Mouse (Mus musculus) bone marrow, adult 2 months (tissue): ENCODE results near the gene Gprc5d. TPM values are rescaled to one million over a fixed set of nuclear protein-coding genes. Genes with fewer than 3 reads are reported as not detected.

Source experiments
- H3K27ac ChIP-seq: fragments of 200-500 bp; 2 replicates; pipeline ENCODE4 v1.5.1; 2012; ENCODE audit warnings: low read depth, mild to moderate bottlenecking, control low read depth, inconsistent platforms, low read length; ENCODE audit not compliant: control insufficient read depth, poor library complexity, insufficient read depth
- H3K4me1 ChIP-seq: fragments of 200-500 bp; 2 replicates; pipeline ENCODE4 v1.6.1; 2011; ENCODE audit warnings: low read length; ENCODE audit not compliant: control insufficient read depth, insufficient read depth
- H3K4me3 ChIP-seq: fragments of 200-500 bp; replicated peaks from 2 replicates; pipeline ENCODE3; 2011; ENCODE audit warnings: mild to moderate bottlenecking, low read depth, low read length, control low read depth; ENCODE audit not compliant: control insufficient read depth
- CTCF ChIP-seq: fragments of 200-500 bp; IDR thresholded peaks from 2 replicates; pipeline ENCODE4 v1.5.1; 2011; ENCODE audit warnings: low read length, control low read depth; ENCODE audit not compliant: control insufficient read depth, insufficient read depth
- POLR2A ChIP-seq: fragments of 200-500 bp; IDR thresholded peaks from 2 replicates; pipeline ENCODE4 v1.6.1; 2011; ENCODE audit warnings: low read depth, mild to moderate bottlenecking, control low read depth, low read length, borderline replicate concordance; ENCODE audit not compliant: control insufficient read depth
- WGBS: fragments of 180-500 bp; shearing (Covaris S2); methylation state at CpG from one replicate; pipeline ENCODE4 v1.1.7; 2018; 5-methylcytosine and 5-hydroxymethylcytosine counted together
- polyA plus RNA-seq: library from polyadenylated mRNA; stranded (reverse); fragments of >200 nt; gene quantifications from 2 replicates; pipeline ENCODE4 v1.2.4, GENCODE M21; 2011; ENCODE audit warnings: low replicate concordance; ENCODE audit not compliant: missing spikeins, insufficient read depth, insufficient read length

Gprc5d gene
- polyA plus RNA-seq, 1 experiment, result not detected

DNA sequence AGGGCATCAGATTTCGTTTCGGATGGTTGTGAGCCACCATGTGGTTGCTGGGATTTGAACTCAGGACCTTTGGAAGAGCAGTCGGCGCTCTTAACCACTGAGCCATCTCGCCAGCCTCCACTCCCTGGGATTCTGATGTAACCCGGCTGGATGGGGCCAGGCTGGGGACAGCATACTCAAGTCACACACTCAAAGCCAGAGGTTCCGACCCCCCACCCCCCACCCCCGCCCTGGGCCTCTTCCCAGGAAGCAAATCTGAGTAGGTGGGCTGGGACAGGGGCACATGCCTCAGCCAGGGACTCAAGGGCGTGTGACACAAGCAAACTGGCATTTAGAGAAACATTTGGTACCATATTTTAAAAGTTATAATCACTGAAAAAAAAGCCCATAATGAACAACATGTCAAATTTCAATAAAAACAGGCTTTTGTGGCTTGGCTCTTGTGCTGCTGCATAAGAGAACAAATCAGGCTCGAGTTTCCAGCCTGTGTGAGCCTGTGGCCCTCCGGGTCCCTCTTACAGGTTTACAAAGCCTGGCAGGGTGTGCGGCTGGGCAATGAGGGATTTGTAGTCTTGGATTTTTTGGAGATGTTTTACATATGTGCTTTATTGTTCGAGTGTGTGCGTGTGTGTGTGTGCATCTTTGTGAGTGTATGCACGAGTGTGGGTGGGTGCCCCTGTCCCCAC, 17.2 kb downstream of the Gprc5d start:
- WGBS, result 79% methylated on average over 15 of the region's 15 CpGs
- TF ChIP-seq CTCF, result no peak
- TF ChIP-seq POLR2A, result no peak
- no peaks in the 10 kb centered on the region for H3K4me1 ChIP-seq
- H3K27ac ChIP-seq, result no peak overlapping the region
- no peak overlapping the region for H3K4me3 ChIP-seq

DNA sequence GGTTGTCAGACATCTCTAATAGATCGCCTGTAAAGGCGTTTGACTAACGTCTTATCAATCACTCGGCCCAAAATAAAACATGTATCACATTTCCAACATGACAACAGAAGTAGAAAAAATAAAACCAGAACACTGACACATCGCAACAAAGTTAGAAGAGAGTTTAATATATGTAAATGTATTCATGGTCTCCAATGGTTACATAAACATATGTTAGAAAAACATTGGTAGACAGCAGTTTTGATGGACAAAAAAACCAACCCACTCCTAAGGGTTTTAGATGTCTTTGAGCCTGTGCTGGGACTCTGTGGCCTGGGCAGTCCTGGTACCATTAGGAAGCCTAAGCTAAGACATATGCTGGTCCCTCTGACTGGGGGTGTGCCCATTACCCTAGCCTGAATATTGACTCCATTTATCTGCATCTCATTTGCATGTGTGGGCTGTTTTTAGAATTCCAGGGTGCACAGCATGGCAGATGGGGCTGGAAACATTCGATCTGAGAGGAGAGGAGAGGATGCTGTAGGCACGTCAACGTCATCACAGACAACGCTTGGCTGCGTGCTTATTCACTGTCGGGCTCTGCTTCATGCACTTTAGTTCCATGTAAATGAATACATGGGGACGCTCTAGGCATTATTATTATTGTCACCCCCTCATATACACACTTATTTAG, 25.1 kb downstream of the Gprc5d start:
- TF ChIP-seq POLR2A (no peak), CTCF (no peak)
- WGBS, result 86% methylated on average over 12 of the region's 12 CpGs
- H3K4me3 ChIP-seq, result no peak overlapping the region
- no peak overlapping the region for H3K27ac ChIP-seq
- H3K4me1 ChIP-seq, result no peaks in the 10 kb centered on the region; the same call in 1 of the 2 replicates

DNA sequence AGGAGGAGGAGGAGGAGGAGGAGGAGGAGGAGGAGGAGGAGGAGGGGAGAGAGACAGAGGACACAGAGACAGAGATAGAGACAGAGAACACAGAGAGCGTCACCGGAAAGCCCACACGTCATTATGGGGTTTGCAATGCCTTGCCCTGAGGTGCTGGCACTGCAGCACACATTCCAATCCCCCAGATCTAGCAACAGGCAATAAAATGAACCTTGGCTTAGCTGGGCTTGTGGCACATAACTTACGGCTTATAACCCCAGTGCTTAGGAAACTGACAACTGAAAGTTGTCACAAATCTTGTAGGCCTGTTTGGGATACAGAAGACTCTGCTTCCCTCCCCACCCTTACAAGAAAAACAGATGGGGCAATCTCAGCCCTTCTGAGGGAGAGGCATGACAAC, 27.4 kb downstream of the Gprc5d start:
- no peak overlapping the region for H3K4me3 ChIP-seq
- H3K4me1 ChIP-seq, result no peaks in the 10 kb centered on the region; the same call in 1 of the 2 replicates
- no peak overlapping the region for H3K27ac ChIP-seq
- no peak for TF ChIP-seq POLR2A
- no peak for TF ChIP-seq CTCF
- WGBS, result 89% methylated on average over 4 of the region's 4 CpGs

DNA sequence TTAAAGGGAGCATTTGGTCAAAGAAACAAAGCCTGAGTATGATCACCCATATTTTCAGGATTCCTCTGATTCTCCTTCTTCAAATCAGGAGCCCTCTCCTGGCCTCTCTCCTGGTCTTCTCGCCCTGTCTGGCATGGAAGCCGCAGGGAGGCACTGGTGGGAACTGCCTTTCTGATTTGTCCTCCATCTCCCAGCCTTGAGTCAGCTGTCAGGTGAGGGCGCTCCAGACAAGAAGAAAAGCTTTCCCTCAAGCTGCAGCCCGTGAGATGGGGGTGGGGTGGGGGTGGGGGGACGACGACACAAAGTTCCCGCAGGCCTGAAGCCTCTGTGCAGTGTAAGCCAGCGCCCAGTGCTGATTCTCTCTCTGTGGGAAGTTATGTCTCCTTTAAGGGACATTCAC, 28.3 kb downstream of the Gprc5d start:
- Histone ChIP-seq H3K4me3 (no peak overlapping the region), H3K4me1 (no peaks in the 10 kb centered on the region; the same call in 1 of the 2 replicates), H3K27ac (no peak overlapping the region)
- WGBS, result 59% methylated on average over 8 of the region's 8 CpGs
- TF ChIP-seq POLR2A (no peak), CTCF (no peak)

DNA sequence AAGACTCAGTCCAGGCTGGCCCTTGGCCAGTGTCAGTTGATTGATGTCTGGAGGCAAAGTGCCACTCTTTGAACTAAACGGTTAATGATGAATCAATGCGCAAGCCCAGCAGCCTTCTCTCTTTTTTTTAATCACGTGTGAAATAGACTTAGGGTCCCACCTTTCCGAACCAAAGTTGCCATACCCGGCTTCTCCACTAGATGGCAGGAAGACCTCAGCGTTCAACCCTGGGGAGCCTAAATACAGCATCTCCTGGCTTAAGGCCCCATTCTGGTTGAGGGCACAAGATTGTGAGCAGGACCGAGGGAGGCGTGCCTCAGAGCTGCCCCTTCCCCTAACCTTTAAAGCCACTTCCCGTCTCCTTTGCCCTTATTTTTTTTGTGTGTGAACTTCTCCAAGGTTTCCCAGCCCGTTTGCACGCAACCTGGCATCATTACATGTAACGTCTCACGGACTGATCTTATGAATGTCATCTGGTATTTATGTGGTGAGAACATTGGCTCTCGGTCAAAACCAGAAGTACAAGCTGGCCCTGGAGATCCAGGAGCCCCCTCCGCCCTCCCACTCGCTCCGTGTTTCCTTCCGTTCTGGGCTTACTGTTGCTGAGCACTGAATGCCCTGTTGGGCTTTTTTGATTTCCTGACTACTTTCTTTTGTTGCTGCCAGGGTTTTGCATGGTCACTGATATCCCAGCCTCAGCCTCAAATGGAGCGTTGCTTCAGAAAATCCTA, 30.2 kb downstream of the Gprc5d start:
- Histone ChIP-seq H3K27ac (no peak overlapping the region), H3K4me3 (no peak overlapping the region), H3K4me1 (no peaks in the 10 kb centered on the region; the same call in 1 of the 2 replicates)
- TF ChIP-seq POLR2A (no peak), CTCF (peak; percentile 73)
- WGBS, result 6% methylated on average over 19 of the region's 19 CpGs

DNA sequence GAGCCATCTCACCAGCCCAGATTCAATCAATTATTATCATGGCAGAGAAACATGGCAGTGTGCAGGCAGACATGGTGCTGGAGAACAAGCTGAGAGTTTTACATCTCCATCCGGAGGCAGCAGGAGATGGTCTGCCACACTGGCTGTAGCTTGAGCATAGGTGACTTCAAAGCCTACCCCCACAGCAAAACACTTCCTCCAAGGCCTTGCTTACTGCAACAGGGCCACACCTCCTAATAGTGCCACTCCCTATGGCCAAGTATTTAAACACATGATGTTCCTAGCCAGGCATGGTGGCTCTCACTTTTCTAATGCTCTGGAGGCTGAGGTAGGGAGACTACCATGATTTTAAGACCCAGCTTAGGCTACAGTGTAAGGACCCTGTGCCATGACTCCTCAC, 32.4 kb downstream of the Gprc5d start:
- WGBS, result 73% methylated on average over 1 of the region's 1 CpGs
- TF ChIP-seq CTCF, result no peak
- TF ChIP-seq POLR2A, result no peak
- H3K4me1 ChIP-seq, result no peaks in the 10 kb centered on the region; the same call in 1 of the 2 replicates
- no peak overlapping the region for H3K4me3 ChIP-seq
- no peak overlapping the region for H3K27ac ChIP-seq

DNA sequence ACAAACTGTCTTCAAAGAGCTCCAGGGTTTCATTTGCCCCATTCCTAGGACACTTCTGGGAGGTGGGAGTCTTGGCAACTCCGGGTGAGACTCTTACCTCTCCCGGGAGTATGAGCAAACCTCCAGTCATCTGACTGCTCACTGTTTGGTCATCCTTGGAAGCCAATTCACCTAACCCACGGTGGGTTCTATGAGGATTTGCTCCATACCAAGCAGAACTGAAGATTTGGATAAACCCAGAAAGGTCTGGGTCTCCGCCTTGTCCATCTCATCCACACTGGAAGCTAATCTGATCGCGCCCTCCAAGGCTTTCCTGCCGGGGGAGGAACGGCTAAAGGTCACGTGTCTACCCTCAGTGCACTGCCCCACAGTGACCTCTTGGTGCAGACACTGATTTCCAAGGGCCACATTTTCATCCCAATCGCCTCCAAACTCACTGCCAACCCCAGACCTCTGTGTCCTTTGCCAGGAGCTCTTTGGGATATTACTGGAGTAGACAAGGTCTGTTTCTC, 34.0 kb downstream of the Gprc5d start:
- WGBS, result 79% methylated on average over 10 of the region's 10 CpGs
- Histone ChIP-seq H3K4me3 (no peak overlapping the region), H3K27ac (no peak overlapping the region), H3K4me1 (no peaks in the 10 kb centered on the region; the same call in 1 of the 2 replicates)
- TF ChIP-seq CTCF, result no peak
- TF ChIP-seq POLR2A, result no peak

DNA sequence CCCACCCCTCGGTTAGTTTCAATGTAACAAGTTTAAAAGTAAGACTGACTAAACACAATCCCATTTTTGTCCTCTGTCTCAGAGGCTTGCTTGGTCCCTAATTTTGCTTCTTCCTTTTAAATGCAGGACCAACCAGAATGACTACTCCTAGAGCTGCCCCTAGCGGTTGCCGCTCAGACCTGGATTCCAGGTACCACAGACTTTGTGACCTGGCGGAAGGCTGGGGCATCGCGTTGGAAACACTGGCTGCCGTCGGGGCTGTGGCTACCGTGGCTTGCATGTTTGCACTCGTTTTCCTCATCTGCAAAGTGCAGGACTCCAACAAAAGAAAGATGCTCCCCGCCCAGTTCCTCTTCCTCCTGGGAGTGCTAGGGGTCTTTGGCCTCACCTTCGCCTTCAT, 39.7 kb downstream of the Gprc5d start:
- H3K4me3 ChIP-seq, result no peak overlapping the region
- no peak overlapping the region for H3K27ac ChIP-seq
- no peaks in the 10 kb centered on the region for H3K4me1 ChIP-seq
- TF ChIP-seq POLR2A, result no peak
- no peak for TF ChIP-seq CTCF
- 71% methylated on average over 12 of the region's 12 CpGs for WGBS
